Mouse (Mus musculus) stomach, postnatal 0 days (tissue): ENCODE data around the gene Il2ra.

Experiments used
- CTCF ChIP-seq: IDR thresholded peaks from 2 replicates; pipeline ENCODE4 v1.5.1; 2016; ENCODE audit warnings: antibody characterized with exemption, low read depth, mild to moderate bottlenecking, moderate library complexity
- EP300 ChIP-seq: optimal IDR thresholded peaks from 2 replicates; pipeline ENCODE3; 2016; ENCODE audit warnings: antibody characterized with exemption

- TF ChIP-seq CTCF (no peak), EP300 (no peak)
These were observed 22.2 kb downstream of the Il2ra start for GRCm38 (mm10) chr2:11664806-11665205.
